Comparison of ENCODE assay signal across 30 mouse cellular contexts in the genomic region with DNA sequence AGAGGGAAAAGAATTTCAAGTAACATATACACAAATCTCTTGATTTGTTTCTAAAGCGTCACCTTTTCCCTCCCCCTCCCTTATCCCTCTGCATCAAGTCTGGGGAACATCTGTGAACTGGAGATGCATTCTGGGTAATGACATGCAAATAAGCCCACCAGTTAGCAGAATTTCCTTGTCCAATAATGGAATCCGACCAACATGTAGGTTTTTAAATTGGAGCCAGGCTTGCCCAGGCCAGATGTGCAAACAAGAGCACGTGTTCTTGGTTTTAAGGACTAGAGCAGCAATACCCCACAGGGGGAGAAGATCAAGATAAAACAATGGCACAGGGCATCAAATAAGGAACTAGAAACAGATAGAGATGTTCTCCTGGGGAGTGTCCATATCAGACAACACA.
DNase-seq lines count a peak whose midpoint lies in the region; ATAC-seq lines count a peak whose summit lies in the region.
"Had no signal": no experiment of that assay in that cellular context is flagged by ENCODE, and none has a peak within 500 bp of the region (broad histone marks: within the 10 kb centered on the region; RNA-seq: fewer than 3 reads in every experiment).

No protein-coding gene starts in this region.

- no peak overlapping the region for H3K4me2 ChIP-seq in hindbrain, embryonic 11.5 days (replicated peaks; ENCODE audit: low read depth, low read length)
- no peak overlapping the region for H3K4me2 ChIP-seq in hindbrain, embryonic 14.5 days (replicated peaks)
- H3K4me2 ChIP-seq in midbrain, embryonic 15.5 days: no peak overlapping the region
- H3K4me2 ChIP-seq: heart, embryonic 11.5 days; intestine, embryonic 15.5 days; limb, embryonic 12.5 days; liver, embryonic 15.5 days; lung, embryonic 14.5 days had no signal

- DNase-seq in hindbrain, embryonic 11.5 days (ENCODE audit: low spot score): peak; percentile 16
- no peak for DNase-seq in hindbrain, embryonic 14.5 days (ENCODE audit: low spot score)
- DNase-seq in midbrain, embryonic 10.5 days (ENCODE audit: low spot score): no peak
- DNase-seq in forelimb bud, embryonic 11.5 days (ENCODE audit: low read depth, low spot score): peak; percentile 71
- DNase-seq in cerebellum, adult 9-10 months: no peak
- DNase-seq in heart, postnatal 14 days: no peak
- DNase-seq: adrenal gland, postnatal 10 days; cerebellum, adult 11-12 months; cerebellum, postnatal 14 days; gastrocnemius, postnatal 36 days; heart, adult 18-20 months; heart, postnatal 4 days; kidney, postnatal 10 days; layer of hippocampus, adult 9-11 months; lung, embryonic 14.5 days; lung, postnatal 14 days; right cerebral cortex, adult 18-20 months; right cerebral cortex, postnatal 4 days; thymus, adult 18-20 months; thymus, postnatal 36 days had no signal

- H3K36me3 ChIP-seq in hindbrain, embryonic 11.5 days (ENCODE audit: control insufficient read depth, insufficient read depth, low read length): no peaks in the 10 kb centered on the region
- no peaks in the 10 kb centered on the region for H3K36me3 ChIP-seq in hindbrain, embryonic 14.5 days (replicated peaks; ENCODE audit: control insufficient read depth, insufficient read depth)
- no peaks in the 10 kb centered on the region for H3K36me3 ChIP-seq in midbrain, embryonic 10.5 days
- H3K36me3 ChIP-seq in midbrain, embryonic 15.5 days (replicated peaks): no peaks in the 10 kb centered on the region
- H3K36me3 ChIP-seq: intestine, embryonic 15.5 days; limb, embryonic 12.5 days; liver, embryonic 15.5 days had no signal

- intact Hi-C loops in heart, postnatal 14 days (cut with DNase I): loop anchor here (10.0 kb wide), 1 partner anchor 450 kb away; the partner anchor contains the start of gene Nr2f2

- no peak overlapping the region for H3K27ac ChIP-seq in hindbrain, embryonic 11.5 days (ENCODE audit: low read depth, low read length)
- no peak overlapping the region for H3K27ac ChIP-seq in hindbrain, embryonic 14.5 days
- H3K27ac ChIP-seq in midbrain, embryonic 10.5 days (replicated peaks): 0 out of 2 replicates have a peak overlapping the region, but pooled peaks have one; percentile 17
- H3K27ac ChIP-seq in midbrain, embryonic 15.5 days: no peak overlapping the region
- H3K27ac ChIP-seq: hindbrain, postnatal 0 days; intestine, embryonic 15.5 days; limb, embryonic 12.5 days; liver, embryonic 15.5 days; stomach, postnatal 0 days had no signal

- H3K9me3 ChIP-seq in hindbrain, embryonic 11.5 days (ENCODE audit: control insufficient read depth, low read length): no peaks in the 10 kb centered on the region
- no peaks in the 10 kb centered on the region for H3K9me3 ChIP-seq in hindbrain, embryonic 14.5 days (ENCODE audit: control insufficient read depth, low read length)
- no peaks in the 10 kb centered on the region for H3K9me3 ChIP-seq in midbrain, embryonic 10.5 days (replicated peaks)
- no peaks in the 10 kb centered on the region for H3K9me3 ChIP-seq in midbrain, embryonic 15.5 days
- H3K9me3 ChIP-seq: intestine, embryonic 15.5 days; limb, embryonic 12.5 days; liver, embryonic 15.5 days had no signal

- H3K9ac ChIP-seq in hindbrain, embryonic 11.5 days (ENCODE audit: low read depth, low read length): no peak overlapping the region
- H3K9ac ChIP-seq in hindbrain, embryonic 14.5 days: no peak overlapping the region
- no peak overlapping the region for H3K9ac ChIP-seq in midbrain, embryonic 15.5 days
- H3K9ac ChIP-seq: intestine, embryonic 15.5 days; limb, embryonic 12.5 days; liver, embryonic 15.5 days; lung, embryonic 14.5 days had no signal

- H3K4me3 ChIP-seq in hindbrain, embryonic 11.5 days (ENCODE audit: low read depth, low read length): no peak overlapping the region
- H3K4me3 ChIP-seq in hindbrain, embryonic 14.5 days (replicated peaks; ENCODE audit: low read length): no peak overlapping the region
- no peak overlapping the region for H3K4me3 ChIP-seq in midbrain, embryonic 10.5 days
- H3K4me3 ChIP-seq in midbrain, embryonic 15.5 days: no peak overlapping the region
- H3K4me3 ChIP-seq: intestine, embryonic 15.5 days; limb, embryonic 12.5 days; liver, embryonic 15.5 days had no signal

- H3K4me1 ChIP-seq in hindbrain, embryonic 11.5 days (replicated peaks; ENCODE audit: control insufficient read depth, insufficient read depth, low read length): no peaks in the 10 kb centered on the region
- no peaks in the 10 kb centered on the region for H3K4me1 ChIP-seq in hindbrain, embryonic 14.5 days (replicated peaks; ENCODE audit: control insufficient read depth, insufficient read depth, low read length)
- peaks cover 20% of the 10 kb centered on the region for H3K4me1 ChIP-seq in midbrain, embryonic 10.5 days
- no peaks in the 10 kb centered on the region for H3K4me1 ChIP-seq in midbrain, embryonic 15.5 days
- H3K4me1 ChIP-seq: liver, embryonic 15.5 days had no signal

- WGBS in hindbrain, embryonic 11.5 days: 47% methylated on average over 3 of the region's 3 CpGs
- WGBS in hindbrain, embryonic 14.5 days: 49% methylated on average over 3 of the region's 3 CpGs
- WGBS in midbrain, embryonic 10.5 days: 61% methylated on average over 3 of the region's 3 CpGs
- 60% methylated on average over 3 of the region's 3 CpGs for WGBS in midbrain, embryonic 15.5 days

- H3K27me3 ChIP-seq in hindbrain, embryonic 11.5 days (ENCODE audit: control insufficient read depth, insufficient read depth, low read length): no peaks in the 10 kb centered on the region
- peaks cover 7% of the 10 kb centered on the region for H3K27me3 ChIP-seq in hindbrain, embryonic 14.5 days (ENCODE audit: control insufficient read depth, insufficient read depth, low read length)
- 0 out of 2 replicates have a peak, but pooled peaks cover 15% of the 10 kb centered on the region for H3K27me3 ChIP-seq in midbrain, embryonic 10.5 days (ENCODE audit: low read depth, poor library complexity, severe bottlenecking)
- H3K27me3 ChIP-seq in midbrain, embryonic 15.5 days (replicated peaks): no peaks in the 10 kb centered on the region
- H3K27me3 ChIP-seq: intestine, embryonic 15.5 days; liver, embryonic 15.5 days; Patski had no signal

- no peak for ATAC-seq in hindbrain, embryonic 11.5 days (ENCODE audit: low FRiP score)
- ATAC-seq in hindbrain, embryonic 14.5 days (ENCODE audit: low FRiP score): no peak
- ATAC-seq in midbrain, embryonic 15.5 days (replicated peaks): no peak
- ATAC-seq: forebrain, embryonic 14.5 days; hindbrain, postnatal 0 days; intestine, embryonic 15.5 days; midbrain, embryonic 16.5 days; Patski had no signal

Comparison
In these comparisons a context has a peak if more than half of its experiments do, and no peak if none do; other contexts are left out.
1. DNase-seq: peak in hindbrain, embryonic 11.5 days (single experiment) and forelimb bud, embryonic 11.5 days (single experiment); none in hindbrain, embryonic 14.5 days (single experiment), midbrain, embryonic 10.5 days (single experiment), cerebellum, adult 9-10 months (single experiment) and heart, postnatal 14 days (0 of 2).